Mouse (Mus musculus): ENCODE measurements at regions not wholly inside any gene's neighbourhood (a gene's known extent, or its start where the extent isn't known, plus 50 kb on each side); places are given as distances from the start of the nearest gene placed in this dataset.
"Not testable (repeated sequence)": the region's sequence is repeated elsewhere in the genome, so short reads cannot be mapped to it uniquely, and the experiment has no call there.

GRCm38 (mm10) chrX:159058931-159059330 lies 151.2 kb upstream of the Rps6ka3 start:
- Histone ChIP-seq H3K27ac (ENCODE audit: low read length) (no peak overlapping the region), H3K4me2 (ENCODE audit: low read length) (no peak overlapping the region), H3K36me3 (ENCODE audit: control insufficient read depth, insufficient read depth) (no peaks in the 10 kb centered on the region), H3K4me3 (replicated peaks; ENCODE audit: low read length) (no peak overlapping the region), H3K9me3 (ENCODE audit: control insufficient read depth, low read length) (no peaks in the 10 kb centered on the region), H3K4me1 (replicated peaks; ENCODE audit: control insufficient read depth, insufficient read depth, low read length) (no peaks in the 10 kb centered on the region), H3K9ac (replicated peaks; ENCODE audit: low read depth, low read length) (no peak overlapping the region), H3K27me3 (replicated peaks; ENCODE audit: control insufficient read depth, insufficient read depth, low read length) (no peaks in the 10 kb centered on the region)
- ATAC-seq, result no peak

- H3K4me1 ChIP-seq (replicated peaks; ENCODE audit: control insufficient read depth, insufficient read depth, low read length), result no peaks in the 10 kb centered on the region
- no peak overlapping the region for H3K9ac ChIP-seq (replicated peaks; ENCODE audit: low read depth, low read length)
- no peaks in the 10 kb centered on the region for H3K36me3 ChIP-seq (ENCODE audit: control insufficient read depth, insufficient read depth)
- no peak for ATAC-seq
- H3K4me2 ChIP-seq (ENCODE audit: low read length), result no peak overlapping the region
- no peak overlapping the region for H3K27ac ChIP-seq (ENCODE audit: low read length)
- no peaks in the 10 kb centered on the region for H3K9me3 ChIP-seq (ENCODE audit: control insufficient read depth, low read length)
- no peak overlapping the region for H3K4me3 ChIP-seq (replicated peaks; ENCODE audit: low read length)
- H3K27me3 ChIP-seq (replicated peaks; ENCODE audit: control insufficient read depth, insufficient read depth, low read length), result no peaks in the 10 kb centered on the region
Observed at GRCm38 (mm10) chrX:159061322-159061721, 148.8 kb upstream of the Rps6ka3 start.

- Histone ChIP-seq H3K9ac (replicated peaks; ENCODE audit: low read depth, low read length) (no peak overlapping the region), H3K36me3 (ENCODE audit: control insufficient read depth, insufficient read depth) (no peaks in the 10 kb centered on the region), H3K4me3 (replicated peaks; ENCODE audit: low read length) (no peak overlapping the region), H3K27ac (ENCODE audit: low read length) (no peak overlapping the region), H3K4me1 (replicated peaks; ENCODE audit: control insufficient read depth, insufficient read depth, low read length) (no peaks in the 10 kb centered on the region), H3K27me3 (replicated peaks; ENCODE audit: control insufficient read depth, insufficient read depth, low read length) (no peaks in the 10 kb centered on the region), H3K4me2 (ENCODE audit: low read length) (no peak overlapping the region), H3K9me3 (ENCODE audit: control insufficient read depth, low read length) (no peaks in the 10 kb centered on the region)
- WGBS, result 58% methylated on average over 2 of the region's 2 CpGs
- ATAC-seq, result no peak
Observed at GRCm38 (mm10) chrX:159066212-159066611, 143.9 kb upstream of the Rps6ka3 start.

GRCm38 (mm10) chrX:159072647-159073046 lies 137.5 kb upstream of the Rps6ka3 start:
- Histone ChIP-seq H3K4me3 (replicated peaks; ENCODE audit: low read length) (no peak overlapping the region), H3K27ac (ENCODE audit: low read length) (no peak overlapping the region), H3K36me3 (ENCODE audit: control insufficient read depth, insufficient read depth) (no peaks in the 10 kb centered on the region), H3K9me3 (ENCODE audit: control insufficient read depth, low read length) (no peaks in the 10 kb centered on the region), H3K4me2 (ENCODE audit: low read length) (no peak overlapping the region), H3K9ac (replicated peaks; ENCODE audit: low read depth, low read length) (no peak overlapping the region), H3K27me3 (replicated peaks; ENCODE audit: control insufficient read depth, insufficient read depth, low read length) (no peaks in the 10 kb centered on the region), H3K4me1 (replicated peaks; ENCODE audit: control insufficient read depth, insufficient read depth, low read length) (no peaks in the 10 kb centered on the region)
- peak; percentile 59 for ATAC-seq
- WGBS, result 35% methylated on average over 3 of the region's 3 CpGs

- ATAC-seq, result no peak
- Histone ChIP-seq H3K9ac (replicated peaks; ENCODE audit: low read depth, low read length) (no peak overlapping the region), H3K27ac (ENCODE audit: low read length) (no peak overlapping the region), H3K4me2 (ENCODE audit: low read length) (no peak overlapping the region), H3K27me3 (replicated peaks; ENCODE audit: control insufficient read depth, insufficient read depth, low read length) (no peaks in the 10 kb centered on the region), H3K9me3 (ENCODE audit: control insufficient read depth, low read length) (no peaks in the 10 kb centered on the region), H3K4me3 (replicated peaks; ENCODE audit: low read length) (no peak overlapping the region), H3K4me1 (replicated peaks; ENCODE audit: control insufficient read depth, insufficient read depth, low read length) (no peaks in the 10 kb centered on the region), H3K36me3 (ENCODE audit: control insufficient read depth, insufficient read depth) (no peaks in the 10 kb centered on the region)
Observed at GRCm38 (mm10) chrX:159073533-159073932, 136.6 kb upstream of the Rps6ka3 start.

- no peak overlapping the region for H3K4me3 ChIP-seq (replicated peaks; ENCODE audit: low read length)
- no peak overlapping the region for H3K4me2 ChIP-seq (ENCODE audit: low read length)
- ATAC-seq, result no peak
- no peaks in the 10 kb centered on the region for H3K9me3 ChIP-seq (ENCODE audit: control insufficient read depth, low read length)
- H3K27ac ChIP-seq (ENCODE audit: low read length), result no peak overlapping the region
- no peaks in the 10 kb centered on the region for H3K4me1 ChIP-seq (replicated peaks; ENCODE audit: control insufficient read depth, insufficient read depth, low read length)
- H3K36me3 ChIP-seq (ENCODE audit: control insufficient read depth, insufficient read depth), result no peaks in the 10 kb centered on the region
- no peaks in the 10 kb centered on the region for H3K27me3 ChIP-seq (replicated peaks; ENCODE audit: control insufficient read depth, insufficient read depth, low read length)
- 87% methylated on average over 2 of the region's 2 CpGs for WGBS
- H3K9ac ChIP-seq (replicated peaks; ENCODE audit: low read depth, low read length), result no peak overlapping the region
Observed at GRCm38 (mm10) chrX:159080508-159080907, 129.6 kb upstream of the Rps6ka3 start.

- H3K36me3 ChIP-seq (ENCODE audit: control insufficient read depth, insufficient read depth), result not testable (repeated sequence)
- 92% methylated on average over 6 of the region's 6 CpGs for WGBS
Observed at GRCm38 (mm10) chrX:159110651-159111050, 99.5 kb upstream of the Rps6ka3 start.

GRCm38 (mm10) chrX:159116210-159116609 lies 93.9 kb upstream of the Rps6ka3 start:
- no peaks in the 10 kb centered on the region for H3K4me1 ChIP-seq (replicated peaks; ENCODE audit: control insufficient read depth, insufficient read depth, low read length)
- no peaks in the 10 kb centered on the region for H3K36me3 ChIP-seq (ENCODE audit: control insufficient read depth, insufficient read depth)
- H3K9me3 ChIP-seq (ENCODE audit: control insufficient read depth, low read length), result no peaks in the 10 kb centered on the region
- no peak overlapping the region for H3K4me3 ChIP-seq (replicated peaks; ENCODE audit: low read length)
- no peak for ATAC-seq
- H3K27me3 ChIP-seq (replicated peaks; ENCODE audit: control insufficient read depth, insufficient read depth, low read length), result no peaks in the 10 kb centered on the region
- H3K9ac ChIP-seq (replicated peaks; ENCODE audit: low read depth, low read length), result no peak overlapping the region
- H3K27ac ChIP-seq (ENCODE audit: low read length), result no peak overlapping the region
- H3K4me2 ChIP-seq (ENCODE audit: low read length), result no peak overlapping the region

More at GRCm38 (mm10) chrX:159110651-159111050, 99.5 kb upstream of the Rps6ka3 start:
- H3K9me3 ChIP-seq (ENCODE audit: control insufficient read depth, low read length); ATAC-seq; H3K27ac ChIP-seq (ENCODE audit: low read length); H3K4me1 ChIP-seq (replicated peaks; ENCODE audit: control insufficient read depth, insufficient read depth, low read length); H3K4me3 ChIP-seq (replicated peaks; ENCODE audit: low read length); H3K27me3 ChIP-seq (replicated peaks; ENCODE audit: control insufficient read depth, insufficient read depth, low read length); H3K9ac ChIP-seq (replicated peaks; ENCODE audit: low read depth, low read length); H3K4me2 ChIP-seq (ENCODE audit: low read length): not testable (repeated sequence)

- no peaks in the 10 kb centered on the region for H3K4me1 ChIP-seq (replicated peaks; ENCODE audit: control insufficient read depth, insufficient read depth, low read length)
- no peak for ATAC-seq
- H3K4me2 ChIP-seq (ENCODE audit: low read length), result no peak overlapping the region
- no peaks in the 10 kb centered on the region for H3K9me3 ChIP-seq (ENCODE audit: control insufficient read depth, low read length)
- no peak overlapping the region for H3K9ac ChIP-seq (replicated peaks; ENCODE audit: low read depth, low read length)
- no peak overlapping the region for H3K27ac ChIP-seq (ENCODE audit: low read length)
- no peak overlapping the region for H3K4me3 ChIP-seq (replicated peaks; ENCODE audit: low read length)
- no peaks in the 10 kb centered on the region for H3K36me3 ChIP-seq (ENCODE audit: control insufficient read depth, insufficient read depth)
- WGBS, result 85% methylated on average over 4 of the region's 4 CpGs
- no peaks in the 10 kb centered on the region for H3K27me3 ChIP-seq (replicated peaks; ENCODE audit: control insufficient read depth, insufficient read depth, low read length)
Observed at GRCm38 (mm10) chrX:159140554-159140953, 69.6 kb upstream of the Rps6ka3 start.

- Histone ChIP-seq H3K9ac (replicated peaks; ENCODE audit: low read depth, low read length) (no peak overlapping the region), H3K4me1 (replicated peaks; ENCODE audit: control insufficient read depth, insufficient read depth, low read length) (no peaks in the 10 kb centered on the region), H3K27ac (ENCODE audit: low read length) (no peak overlapping the region), H3K27me3 (replicated peaks; ENCODE audit: control insufficient read depth, insufficient read depth, low read length) (no peaks in the 10 kb centered on the region), H3K9me3 (ENCODE audit: control insufficient read depth, low read length) (no peaks in the 10 kb centered on the region), H3K36me3 (ENCODE audit: control insufficient read depth, insufficient read depth) (no peaks in the 10 kb centered on the region), H3K4me2 (ENCODE audit: low read length) (no peak overlapping the region), H3K4me3 (replicated peaks; ENCODE audit: low read length) (no peak overlapping the region)
- 86% methylated on average over 4 of the region's 4 CpGs for WGBS
- no peak for ATAC-seq
Observed at GRCm38 (mm10) chrX:159143278-159143677, 66.8 kb upstream of the Rps6ka3 start.
